Mouse (Mus musculus): ENCODE measurements around the gene Actl7b.

Gene Actl7b

DNA sequence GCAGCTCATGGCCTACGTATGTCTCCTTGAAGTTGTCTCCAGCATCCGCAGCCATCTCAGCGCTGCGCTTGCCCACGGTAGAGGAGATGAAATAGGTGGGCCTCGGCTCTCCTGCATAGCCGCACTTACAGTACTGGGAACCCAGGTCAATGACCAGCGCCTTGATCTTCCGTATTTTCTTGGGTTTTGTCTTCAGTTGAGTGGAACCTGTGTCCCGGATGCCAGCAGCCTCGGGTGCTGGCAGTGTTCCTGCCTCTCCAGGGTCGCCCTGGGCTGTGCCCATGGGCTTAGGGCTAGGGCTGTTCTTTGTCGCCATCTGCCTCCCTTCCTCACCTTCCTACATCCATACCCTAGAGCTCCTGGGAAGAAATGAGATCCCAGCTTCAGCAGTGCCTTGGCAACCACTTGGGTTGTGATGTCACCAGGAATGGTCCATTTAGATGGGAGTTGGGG lies at the start of gene Actl7b:
Gene Actl7b (minus strand): TSS at position 403 of the 453 bp plus-strand sequence.
- DNase-seq = no peak

GRCm38 (mm10) chr4:56771065-56771464 lies 29.8 kb upstream of the Actl7b start:
- DNase-seq = no peak

GRCm38 (mm10) chr4:56768913-56769312 lies 27.7 kb upstream of the Actl7b start:
- peak; percentile 77 to 82 for DNase-seq

DNA sequence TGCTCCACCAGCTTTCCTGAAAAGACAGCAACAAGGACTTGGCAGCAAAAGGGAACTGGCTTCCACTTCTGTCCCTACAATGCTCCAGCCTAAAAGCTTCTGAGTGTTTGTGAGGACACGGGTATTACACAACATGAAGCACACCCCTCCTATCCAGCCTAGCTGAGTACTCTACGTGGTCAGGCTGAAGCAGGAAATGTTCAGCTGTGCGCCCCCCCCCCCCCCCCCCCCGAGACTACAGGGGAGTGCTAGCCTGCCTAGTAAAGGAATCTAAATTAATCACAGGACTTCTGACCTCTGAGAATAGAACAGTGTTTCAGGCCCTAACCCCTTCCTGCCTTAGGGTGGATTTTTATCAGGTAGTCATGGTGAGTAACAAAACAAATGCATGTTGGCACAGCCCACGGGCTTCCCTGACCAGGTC lies 26.6 kb upstream of the Actl7b start:
- DNase-seq = peak; percentile 71 to 80

- no peak for DNase-seq
Observed at GRCm38 (mm10) chr4:56757693-56758092, 16.4 kb upstream of the Actl7b start.

- DNase-seq = peak; percentile 77 to 78
Observed at GRCm38 (mm10) chr4:56756966-56757600, 15.8 kb upstream of the Actl7b start.

DNA sequence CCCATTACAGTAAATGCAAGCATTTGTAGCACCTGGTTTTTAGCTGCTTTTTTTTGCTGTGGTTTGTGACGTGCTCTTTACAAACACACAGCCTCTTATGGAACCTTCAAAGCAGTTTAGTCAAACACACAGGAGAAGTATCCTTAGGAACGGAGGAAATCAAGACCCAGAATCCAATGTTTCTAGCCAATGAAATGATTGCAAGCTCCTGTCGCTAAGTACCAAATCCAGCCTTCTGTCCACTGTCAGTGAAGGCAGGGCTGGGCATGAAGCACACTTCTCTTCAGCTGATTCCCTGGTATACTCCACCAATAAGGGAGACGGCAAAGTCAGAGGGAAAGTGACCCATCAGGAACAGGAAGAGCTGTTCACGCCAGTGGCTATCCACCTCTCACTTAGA lies 14.8 kb upstream of the Actl7b start:
- peak; percentile 22 to 58 for DNase-seq

DNA sequence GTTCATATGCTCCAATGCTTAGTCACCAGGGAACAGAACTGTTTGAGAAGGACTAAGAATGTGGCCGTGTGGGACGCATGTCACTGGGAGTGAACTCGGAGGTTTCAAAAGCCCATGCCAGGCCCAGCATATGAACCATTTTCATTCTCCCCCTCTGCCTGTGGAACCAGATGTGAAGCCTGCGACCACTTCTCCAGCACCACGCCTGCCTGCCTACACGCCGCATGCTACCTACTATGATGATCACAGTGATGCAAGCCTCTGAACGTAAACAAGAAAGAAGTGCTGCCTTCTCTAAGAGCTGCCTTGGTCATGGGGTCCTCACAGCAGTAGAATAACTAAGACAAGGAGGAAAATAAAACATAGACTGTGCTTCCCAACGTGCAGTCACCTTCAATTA lies 6.2 kb upstream of the Actl7b start:
- DNase-seq = no peak

DNA sequence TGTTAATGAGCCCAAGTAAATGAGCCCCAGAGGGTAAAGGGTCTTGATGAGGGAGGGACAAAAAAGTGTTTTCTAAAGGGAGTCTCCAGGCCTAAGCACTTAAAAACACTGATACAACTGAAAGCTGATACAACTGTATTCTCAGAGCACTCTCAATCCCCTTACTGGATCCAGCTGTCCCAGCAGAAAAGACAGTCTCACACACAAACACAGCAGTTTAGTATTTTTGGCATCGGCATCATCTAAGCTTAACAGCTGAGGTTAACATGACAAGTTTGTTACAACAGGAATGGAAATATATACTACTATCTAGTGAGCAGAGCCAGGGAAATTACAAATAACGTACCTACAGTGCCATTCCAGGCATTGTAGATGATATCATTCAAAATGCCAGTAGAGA lies 5.1 kb upstream of the Actl7b start:
- no peak for DNase-seq

DNA sequence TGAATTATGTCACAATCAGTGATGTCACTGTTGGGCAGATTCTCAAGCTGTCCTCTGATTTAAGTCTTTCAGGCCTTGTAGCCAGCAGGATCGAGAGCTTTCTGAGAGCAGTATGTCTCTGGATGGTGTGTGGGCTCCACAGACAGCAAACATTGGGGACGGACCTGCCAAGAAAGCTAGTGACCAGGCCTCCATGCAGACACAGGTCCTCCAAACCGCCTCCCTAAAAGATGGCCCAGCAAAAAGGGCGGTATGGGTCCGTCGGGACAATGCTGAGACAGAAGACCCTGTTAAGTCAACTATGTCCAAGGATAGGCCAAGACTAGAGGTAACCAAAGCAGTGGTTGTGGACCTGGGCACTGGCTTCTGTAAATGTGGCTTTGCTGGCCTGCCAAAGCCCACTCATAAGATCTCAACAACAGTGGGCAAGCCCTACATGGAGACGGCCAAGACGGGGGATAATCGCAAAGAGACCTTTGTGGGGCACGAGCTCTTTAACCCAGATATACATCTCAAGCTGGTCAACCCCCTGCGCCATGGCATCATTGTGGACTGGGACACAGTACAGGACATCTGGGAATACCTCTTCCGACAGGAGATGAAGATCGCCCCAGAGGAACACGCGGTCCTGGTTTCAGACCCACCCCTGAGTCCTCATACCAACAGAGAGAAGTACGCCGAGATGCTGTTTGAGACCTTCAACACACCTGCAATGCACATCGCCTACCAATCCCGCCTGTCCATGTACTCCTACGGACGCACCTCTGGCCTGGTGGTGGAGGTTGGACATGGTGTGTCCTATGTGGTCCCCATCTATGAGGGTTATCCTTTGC lies 2.3 kb upstream of the Actl7b start, which contains the start of gene Actl7a:
Gene Actl7a (plus strand): TSS at position 51 of the 833 bp plus-strand sequence.
- DNase-seq = no peak

DNA sequence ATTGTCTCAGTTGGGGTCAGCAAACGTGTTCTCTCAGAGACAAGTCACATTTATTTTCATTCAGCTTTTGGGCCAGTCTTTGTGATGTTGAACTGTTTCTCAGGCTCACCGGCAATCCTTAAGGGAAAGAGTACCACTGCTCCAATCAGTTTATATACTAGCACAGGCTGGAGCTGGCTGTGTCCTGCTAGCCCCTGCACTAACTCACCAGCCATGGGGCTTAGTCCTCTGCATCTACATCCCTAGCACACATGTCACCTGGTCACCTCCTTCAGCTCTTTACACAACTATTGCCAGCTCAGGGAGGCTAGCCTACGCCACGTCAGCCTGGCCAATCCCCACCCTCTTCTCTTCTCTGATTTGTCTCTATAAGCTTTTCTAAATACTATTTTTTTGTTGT lies 1.5 kb upstream of the Actl7b start:
- no peak for DNase-seq

GRCm38 (mm10) chr4:56740611-56741010 lies 632 bp downstream of the Actl7b start:
- no peak for DNase-seq

- DNase-seq = no peak
Observed at GRCm38 (mm10) chr4:56740020-56740485, 1.2 kb downstream of the Actl7b start, which contains the start of gene Gm26657. Gene Gm26657 (plus strand): TSS chr4:56740070.

- no peak for DNase-seq
Observed at GRCm38 (mm10) chr4:56725839-56726238, 15.4 kb downstream of the Actl7b start.

DNA sequence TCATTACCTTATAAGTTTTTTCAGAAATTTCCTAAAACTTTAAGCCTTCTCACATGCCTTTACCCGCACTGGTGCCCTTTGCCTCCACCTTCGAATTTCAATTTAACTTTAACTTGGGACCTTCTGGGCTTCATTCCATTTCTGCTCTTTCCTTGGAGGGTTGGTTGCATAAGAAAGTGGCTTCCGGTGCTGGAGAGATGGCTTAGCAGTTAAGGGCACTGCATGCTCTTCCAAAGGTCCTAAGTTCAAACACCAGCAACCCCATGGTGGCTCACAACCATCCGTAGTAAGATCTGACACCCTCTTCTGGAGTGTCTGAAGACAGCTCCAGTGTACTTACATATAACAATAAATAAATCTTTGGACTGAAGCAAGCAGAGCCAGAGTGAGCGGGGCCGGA lies 18.0 kb downstream of the Actl7b start:
- DNase-seq = no peak

DNA sequence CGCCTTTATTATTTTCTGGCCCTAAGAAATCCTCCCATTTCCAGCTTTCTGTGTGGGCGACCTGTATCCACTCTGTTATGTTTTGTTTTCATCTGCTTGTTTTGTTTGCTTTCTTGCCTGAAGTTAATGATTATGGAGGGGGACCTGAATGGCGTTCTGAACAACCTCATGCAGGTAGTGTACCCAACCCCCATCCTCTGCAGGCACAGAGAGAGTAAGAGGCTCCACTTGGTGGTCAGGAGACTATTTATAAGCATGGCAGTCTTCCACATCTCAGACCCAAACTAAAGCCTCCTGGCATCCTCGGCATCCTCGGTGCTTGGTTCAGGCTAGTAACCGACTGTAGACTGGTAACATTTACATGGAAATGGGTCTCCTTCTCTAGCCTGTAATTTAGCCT lies 18.9 kb downstream of the Actl7b start:
- DNase-seq = no peak

- DNase-seq = peak in 1 of 2 experiments; percentile 20
Observed at GRCm38 (mm10) chr4:56721469-56721868, 19.8 kb downstream of the Actl7b start.

DNA sequence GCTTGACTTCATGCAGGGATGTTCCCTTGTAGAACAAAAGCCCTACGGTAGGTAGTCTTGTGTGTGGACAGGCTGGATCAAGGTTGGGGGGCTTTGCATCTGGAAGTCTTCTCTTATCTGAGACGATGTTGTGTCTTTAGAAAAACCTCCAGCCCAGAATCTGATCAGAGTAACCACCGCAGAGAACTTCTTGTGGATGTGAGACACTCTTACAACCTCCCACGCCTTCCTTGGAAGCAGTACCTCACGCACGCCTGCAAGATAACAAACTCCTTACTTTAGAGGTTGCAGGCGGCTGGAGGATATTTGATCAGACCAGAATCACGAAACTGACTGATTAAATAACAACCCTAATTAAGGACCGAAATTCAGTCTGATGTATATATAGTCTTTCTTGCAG lies 20.8 kb downstream of the Actl7b start:
- no peak for DNase-seq

DNA sequence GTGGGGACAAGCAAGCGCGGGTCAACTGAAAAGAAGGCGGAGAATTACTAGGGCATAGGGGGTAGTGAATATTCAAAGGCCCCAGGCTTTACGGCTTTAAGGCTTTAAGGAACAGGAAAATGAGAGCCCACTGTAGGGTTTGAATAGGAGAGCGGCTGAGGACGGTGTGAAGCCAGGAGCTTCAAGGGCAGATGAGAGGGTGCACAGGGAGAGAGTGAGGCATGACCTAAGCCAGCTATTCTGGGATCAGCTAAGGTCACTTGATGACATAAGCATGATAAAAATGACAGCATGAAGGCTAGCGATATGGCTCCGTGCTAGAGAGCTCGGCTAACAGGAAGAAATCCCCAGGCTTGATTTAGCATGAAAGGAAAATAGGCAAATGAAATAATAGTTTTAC lies 21.8 kb downstream of the Actl7b start:
- DNase-seq = no peak

GRCm38 (mm10) chr4:56718573-56719442 lies 22.4 kb downstream of the Actl7b start:
- DNase-seq = no peak

DNA sequence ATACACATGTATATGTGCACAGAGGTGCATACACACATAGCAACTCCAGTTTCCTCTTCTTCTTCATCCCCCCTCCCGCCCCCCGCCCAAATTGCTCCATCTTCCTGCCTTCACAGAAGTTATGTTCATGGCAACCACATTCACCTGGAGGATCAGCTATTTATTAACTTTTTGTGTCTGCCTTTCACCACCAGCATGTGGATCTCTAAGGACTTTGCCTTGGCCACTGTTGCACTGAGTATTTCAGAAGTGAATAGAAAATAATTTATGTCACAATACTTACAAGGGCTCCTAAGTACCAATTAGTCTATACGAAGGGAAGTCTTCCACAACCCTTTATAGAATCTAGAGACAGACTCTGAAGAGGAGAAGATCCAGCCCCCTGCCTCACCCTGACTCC lies 23.3 kb downstream of the Actl7b start:
- no peak for DNase-seq

GRCm38 (mm10) chr4:56716801-56717200 lies 24.4 kb downstream of the Actl7b start:
- no peak for DNase-seq

DNA sequence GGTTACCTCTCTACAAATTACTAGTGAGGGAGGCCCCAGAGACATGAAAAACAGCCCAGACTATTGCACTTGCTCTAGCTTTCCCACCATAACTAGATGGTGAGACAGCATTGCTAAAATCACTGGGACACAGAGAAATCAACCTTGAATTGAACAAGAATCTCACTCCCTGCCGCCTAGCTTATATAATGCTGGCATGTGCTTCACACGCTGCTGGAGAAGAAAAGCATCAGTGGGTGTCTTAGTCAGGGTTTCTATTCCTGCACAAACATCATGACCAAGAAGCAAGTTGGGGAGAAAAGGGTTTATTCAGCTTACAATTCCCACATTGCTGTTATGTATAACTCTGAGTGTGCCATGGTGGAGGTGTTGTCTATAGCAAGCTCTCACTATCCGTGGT lies 28.1 kb downstream of the Actl7b start:
- no peak for DNase-seq

Data from lung, adult 18-20 months (tissue).